Mouse (Mus musculus) stomach, postnatal 0 days (tissue): ENCODE results near the gene Mul1.

ENCODE experiments used
- CTCF ChIP-seq: IDR thresholded peaks from 2 replicates; pipeline ENCODE4 v1.5.1; 2016; ENCODE audit warnings: antibody characterized with exemption, low read depth, mild to moderate bottlenecking, moderate library complexity
- EP300 ChIP-seq: optimal IDR thresholded peaks from 2 replicates; pipeline ENCODE3; 2016; ENCODE audit warnings: antibody characterized with exemption

GRCm38 (mm10) chr4:138459775-138460174 is 25.3 kb downstream of the Mul1 start:
- TF ChIP-seq EP300 (no peak), CTCF (no peak)
